Mouse (Mus musculus): ENCODE measurements at regions not wholly inside any gene's neighbourhood (a gene's known extent, or its start where the extent isn't known, plus 50 kb on each side); places are given as distances from the start of the nearest gene placed in this dataset.

DNA sequence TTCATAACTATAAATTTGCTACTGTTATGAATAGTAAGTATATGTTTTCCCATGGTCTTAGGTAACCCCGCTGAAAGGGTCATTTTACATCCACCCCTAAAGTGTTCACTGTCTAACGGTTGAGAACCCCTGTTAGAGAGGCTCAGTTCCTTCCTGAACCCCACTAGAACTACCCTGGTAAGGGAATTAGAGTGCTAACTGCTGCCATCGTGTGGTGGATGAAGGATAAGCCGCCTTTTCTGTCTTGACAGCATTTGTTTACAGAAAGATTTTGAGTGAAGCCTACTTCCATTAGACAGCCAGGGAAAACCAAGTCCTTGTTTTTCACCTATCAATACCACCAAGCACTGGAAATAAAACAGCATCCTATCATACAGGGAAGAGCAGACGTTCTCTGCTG, 90.3 kb upstream of the Tbx22 start:
- DNase-seq, result peak; percentile 2

Data from liver (tissue).